Mouse (Mus musculus) limb, embryonic 12.5 days (tissue): ENCODE results near the gene Kdm6b. TPM values are rescaled to one million over a fixed set of nuclear protein-coding genes. Genes with fewer than 3 reads are reported as not detected.
A peak's percentile ranks its signal among the peaks of the same experiment; 100 is the strongest.

Experiments
- ATAC-seq: fragments of 200-750 bp; cut with Nextera tagmentation; 2 replicates; pipeline ENCODE4 v1.8.0; 2017; ENCODE audit warnings: low read depth, moderate TSS enrichment; ENCODE audit not compliant: insufficient number of reproducible peaks, insufficient read depth, low FRiP score, low TSS enrichment
- H3K27ac ChIP-seq: fragments of 300-500 bp; sonication (generic); 2 replicates; pipeline ENCODE4 v1.5.1; 2016; ENCODE audit warnings: mild to moderate bottlenecking, moderate library complexity
- H3K27me3 ChIP-seq: fragments of 300-500 bp; sonication (generic); 2 replicates; pipeline ENCODE4 v1.6.1; 2016; ENCODE audit warnings: mild to moderate bottlenecking, moderate library complexity
- H3K36me3 ChIP-seq: fragments of 300-500 bp; sonication (generic); 2 replicates; pipeline ENCODE4 v1.6.1; 2016; ENCODE audit warnings: mild to moderate bottlenecking, moderate library complexity
- H3K4me1 ChIP-seq: fragments of 300-500 bp; sonication (generic); replicated peaks from 2 replicates; pipeline ENCODE4 v1.6.1; 2016
- H3K4me2 ChIP-seq: fragments of 300-500 bp; sonication (generic); 2 replicates; pipeline ENCODE4 v1.6.1; 2016; ENCODE audit warnings: mild to moderate bottlenecking, moderate library complexity
- H3K4me3 ChIP-seq: fragments of 300-500 bp; sonication (generic); replicated peaks from 2 replicates; pipeline ENCODE4 v1.5.1; 2016; ENCODE audit warnings: mild to moderate bottlenecking
- H3K9ac ChIP-seq: fragments of 300-500 bp; sonication (generic); replicated peaks from 2 replicates; pipeline ENCODE4 v1.6.1; 2016; ENCODE audit warnings: mild to moderate bottlenecking, moderate library complexity
- H3K9me3 ChIP-seq: fragments of 300-500 bp; sonication (generic); 2 replicates; pipeline ENCODE4 v1.6.1; 2016; ENCODE audit warnings: mild to moderate bottlenecking, moderate library complexity
- WGBS: fragments of 180-500 bp; shearing (Covaris S2); methylation state at CpG from one replicate; pipeline ENCODE4 v1.1.7; 2016; 5-methylcytosine and 5-hydroxymethylcytosine counted together
- polyA plus RNA-seq: library from polyadenylated mRNA; unstranded; fragments of >200 nt; fragmentation: Nextera tagmentation; extraction: Ambion mirVana; gene quantifications from 2 replicates; pipeline ENCODE4 v1.2.1, GENCODE M21; 2016

The Kdm6b gene
- polyA plus RNA-seq, 1 experiment from 2014 or later, result 49.1 TPM

DNA sequence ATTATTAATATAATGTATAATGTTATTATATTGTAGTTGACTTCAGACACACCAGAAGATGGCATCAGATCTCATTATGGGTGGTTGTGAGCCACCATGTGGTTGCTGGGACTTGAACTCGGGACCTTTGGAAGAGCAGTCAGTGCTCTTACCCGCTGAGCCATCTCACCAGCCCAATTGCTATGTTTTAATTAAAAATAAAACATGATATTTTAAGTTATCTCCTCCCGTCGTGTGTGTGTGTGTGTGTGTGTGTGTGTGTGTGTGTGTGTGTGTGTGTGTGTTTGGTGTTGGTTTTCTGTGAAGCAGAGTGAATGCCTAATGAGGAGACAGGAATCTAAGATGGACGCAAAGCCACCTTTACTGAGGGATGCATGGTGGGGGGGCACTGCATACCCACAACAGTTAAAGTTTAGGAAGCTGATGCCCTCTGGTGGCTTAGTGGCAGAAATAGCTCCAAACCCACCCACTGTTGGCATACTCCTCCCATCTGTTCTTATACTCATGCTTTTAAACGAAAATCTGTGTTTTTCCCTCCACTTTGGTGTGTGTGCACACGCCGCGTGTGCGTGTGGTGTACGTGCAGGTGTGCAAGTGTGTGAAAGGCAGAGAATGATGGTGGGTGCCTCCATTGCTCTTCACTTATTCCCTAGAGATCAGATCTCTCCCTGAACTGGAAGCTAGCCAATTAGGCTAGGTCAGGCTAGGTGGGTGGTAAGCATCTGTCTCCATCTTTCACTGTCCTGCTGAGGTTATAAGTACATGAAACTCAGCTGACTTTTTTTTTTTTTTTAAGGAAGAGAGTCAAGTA, 18.6 kb upstream of the Kdm6b start:
- H3K4me2 ChIP-seq, result 0 out of 2 replicates have a peak overlapping the region, but pooled peaks have one; percentile 28

DNA sequence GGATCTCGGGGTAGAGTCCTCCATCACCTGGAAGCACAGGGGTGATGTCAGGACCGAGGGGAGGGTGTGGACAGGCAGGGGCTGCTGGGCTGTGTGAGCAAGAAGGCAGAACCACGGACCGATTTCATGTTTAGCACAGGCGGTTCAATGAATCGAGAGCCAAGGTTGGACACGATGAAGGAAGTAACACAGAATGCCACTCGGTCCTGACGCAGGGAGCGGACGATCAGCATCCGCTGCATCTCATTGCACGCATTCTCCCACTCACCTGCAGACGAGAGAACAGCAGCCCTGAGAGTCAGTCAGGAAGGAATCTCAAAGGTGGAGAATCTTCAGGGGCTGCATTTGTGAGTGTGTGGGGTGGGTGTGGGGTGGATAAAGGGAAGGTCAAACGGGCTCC, 17.2 kb upstream of the Kdm6b start:
- 90% methylated on average over 15 of the region's 15 CpGs for WGBS
- no peak overlapping the region for H3K27ac ChIP-seq

More for the DNA sequence above, 18.6 kb upstream of the Kdm6b start:
- no peak overlapping the region for H3K4me3 ChIP-seq
- H3K4me1 ChIP-seq, result peaks cover 18% of the 10 kb centered on the region
- no peak overlapping the region for H3K9ac ChIP-seq
- H3K27me3 ChIP-seq, result no peaks in the 10 kb centered on the region; the same call in 1 of the 2 replicates
- H3K36me3 ChIP-seq, result no peaks in the 10 kb centered on the region
- ATAC-seq, result no peak
- no peaks in the 10 kb centered on the region for H3K9me3 ChIP-seq
- WGBS, result 32% methylated on average over 11 of the region's 11 CpGs
- H3K27ac ChIP-seq, result no peak overlapping the region

DNA sequence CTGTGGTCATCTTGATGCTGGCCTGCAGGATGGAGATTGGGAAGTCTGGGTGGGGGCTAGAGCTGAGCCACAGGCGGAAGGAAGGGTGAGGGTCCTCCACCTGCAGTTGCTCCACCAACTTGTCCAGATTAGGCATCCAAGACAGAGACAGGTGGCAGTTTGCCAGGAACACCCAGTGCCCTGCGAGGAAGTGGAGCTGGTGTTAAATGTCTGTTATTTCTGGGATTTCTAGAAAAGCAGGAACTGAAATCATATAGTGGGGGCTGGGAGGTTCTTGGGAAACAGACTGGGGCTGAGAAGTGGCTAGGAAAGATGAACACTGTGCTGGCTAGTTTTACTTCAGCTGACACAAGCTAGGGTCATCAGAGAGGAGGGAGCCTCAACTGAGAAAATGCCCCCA, 15.8 kb upstream of the Kdm6b start:
- Histone ChIP-seq H3K9ac (no peak overlapping the region), H3K4me2 (no peak overlapping the region), H3K9me3 (no peaks in the 10 kb centered on the region), H3K4me1 (peaks cover 18% of the 10 kb centered on the region), H3K27ac (no peak overlapping the region; the same call in 1 of the 2 replicates), H3K27me3 (no peaks in the 10 kb centered on the region), H3K4me3 (no peak overlapping the region), H3K36me3 (no peaks in the 10 kb centered on the region)
- no peak for ATAC-seq
- WGBS, result 39% methylated on average over 2 of the region's 2 CpGs

More for the DNA sequence above, 17.2 kb upstream of the Kdm6b start:
- H3K4me3 ChIP-seq, result no peak overlapping the region
- no peak overlapping the region for H3K4me2 ChIP-seq
- ATAC-seq, result no peak
- no peaks in the 10 kb centered on the region for H3K9me3 ChIP-seq
- no peaks in the 10 kb centered on the region; the same call in 1 of the 2 replicates for H3K27me3 ChIP-seq
- no peaks in the 10 kb centered on the region for H3K36me3 ChIP-seq
- peaks cover 18% of the 10 kb centered on the region for H3K4me1 ChIP-seq
- no peak overlapping the region for H3K9ac ChIP-seq

DNA sequence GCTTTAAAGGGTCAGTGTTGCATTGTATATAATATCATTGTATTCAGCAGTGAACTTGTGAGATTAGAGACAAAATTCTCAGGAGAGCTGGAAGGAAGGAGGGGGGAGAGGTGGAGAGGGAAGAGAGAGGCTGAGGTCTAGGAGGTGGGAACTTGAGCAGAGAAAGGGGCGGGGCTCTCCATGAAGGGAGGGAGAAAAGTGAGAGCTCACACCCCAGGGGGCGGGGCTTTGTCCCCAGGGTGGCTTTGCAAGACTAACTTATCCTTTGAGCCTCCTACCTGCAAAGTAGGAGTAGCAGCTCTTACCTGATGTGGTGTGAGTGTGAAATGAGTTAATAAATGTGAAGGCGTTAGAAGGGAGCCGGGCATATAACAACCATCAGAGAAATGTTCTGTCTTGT, 15.3 kb upstream of the Kdm6b start:
- Histone ChIP-seq H3K9ac (no peak overlapping the region), H3K27me3 (no peaks in the 10 kb centered on the region), H3K36me3 (no peaks in the 10 kb centered on the region), H3K4me3 (no peak overlapping the region), H3K4me2 (no peak overlapping the region), H3K9me3 (no peaks in the 10 kb centered on the region), H3K27ac (no peak overlapping the region), H3K4me1 (peaks cover 18% of the 10 kb centered on the region)
- ATAC-seq, result no peak
- 18% methylated on average over 4 of the region's 4 CpGs for WGBS

DNA sequence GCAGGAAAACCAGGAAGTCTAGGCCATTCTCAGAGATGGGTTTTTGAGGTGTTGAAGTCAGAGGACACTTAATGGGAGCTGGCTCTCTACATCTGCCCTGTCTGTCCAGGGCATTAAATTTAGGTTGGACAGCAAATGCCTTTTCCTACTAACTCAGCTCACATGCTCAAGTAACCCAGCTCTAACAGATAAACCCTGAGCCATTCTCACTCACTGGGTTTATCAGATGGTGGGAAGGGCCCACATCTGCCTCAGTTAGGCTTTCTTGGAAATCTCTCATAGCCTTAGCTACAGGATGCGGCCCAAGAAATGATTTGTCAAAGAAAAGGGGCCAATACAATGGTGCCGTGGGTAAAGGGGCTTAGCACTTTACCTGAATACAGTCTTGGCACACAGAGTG, 12.8 kb upstream of the Kdm6b start:
- WGBS, result 78% methylated on average over 2 of the region's 2 CpGs

DNA sequence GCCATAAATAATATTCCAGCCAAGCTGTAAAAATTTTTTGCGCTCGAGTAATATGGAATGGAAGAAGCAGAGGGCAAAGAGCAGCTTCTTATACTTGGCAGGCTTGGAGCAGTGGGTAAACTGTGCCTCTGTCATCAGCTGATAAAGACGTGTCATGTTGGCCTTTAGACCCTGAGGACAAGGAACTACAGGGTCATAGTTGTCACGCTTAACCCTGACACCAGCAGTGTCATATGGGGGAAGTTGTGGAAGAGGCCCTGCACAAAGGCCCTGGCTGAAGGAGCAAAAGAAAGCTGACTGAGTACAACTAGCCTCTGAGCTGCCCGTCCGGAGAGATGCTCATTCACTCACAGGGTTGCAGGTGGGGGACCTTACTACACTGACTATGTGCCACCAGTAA, 10.4 kb upstream of the Kdm6b start:
- WGBS, result 71% methylated on average over 6 of the region's 6 CpGs
- no peaks in the 10 kb centered on the region for H3K9me3 ChIP-seq
- peaks cover 29% of the 10 kb centered on the region for H3K4me1 ChIP-seq
- H3K27me3 ChIP-seq, result peaks cover 30% of the 10 kb centered on the region
- H3K4me2 ChIP-seq, result no peak overlapping the region
- no peak overlapping the region for H3K27ac ChIP-seq
- no peak overlapping the region for H3K9ac ChIP-seq
- no peak overlapping the region for H3K4me3 ChIP-seq
- ATAC-seq, result no peak
- H3K36me3 ChIP-seq, result no peaks in the 10 kb centered on the region

More for the DNA sequence above, 12.8 kb upstream of the Kdm6b start:
- Histone ChIP-seq H3K9ac (no peak overlapping the region), H3K4me3 (no peak overlapping the region), H3K4me2 (no peak overlapping the region), H3K36me3 (no peaks in the 10 kb centered on the region), H3K27ac (no peak overlapping the region), H3K9me3 (no peaks in the 10 kb centered on the region), H3K27me3 (peaks cover 21% of the 10 kb centered on the region), H3K4me1 (peaks cover 16% of the 10 kb centered on the region)
- no peak for ATAC-seq

DNA sequence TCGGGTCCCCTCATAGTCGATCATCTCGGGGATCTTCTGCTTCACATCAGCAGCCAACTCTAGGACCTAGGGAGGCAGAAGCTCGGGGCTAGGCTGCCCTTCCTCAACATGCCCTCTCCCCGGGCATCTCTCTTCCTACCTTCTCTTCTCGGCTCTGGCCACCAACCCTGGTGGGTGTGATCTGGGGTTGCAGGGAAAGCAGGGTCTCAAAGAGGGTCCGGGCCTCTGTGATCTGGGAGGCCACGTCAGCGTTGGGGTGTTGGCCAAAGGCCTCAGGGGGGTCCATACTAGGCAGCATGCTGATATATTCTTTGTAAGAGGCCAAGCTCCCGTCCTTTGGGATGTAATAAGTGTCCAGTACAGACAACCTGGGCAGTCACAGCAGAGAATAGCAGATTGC, 9.4 kb upstream of the Kdm6b start:
- Histone ChIP-seq H3K4me2 (no peak overlapping the region), H3K9me3 (no peaks in the 10 kb centered on the region), H3K4me1 (peaks cover 26% of the 10 kb centered on the region), H3K36me3 (no peaks in the 10 kb centered on the region), H3K27ac (no peak overlapping the region), H3K9ac (no peak overlapping the region), H3K27me3 (peaks cover 30% of the 10 kb centered on the region), H3K4me3 (no peak overlapping the region)
- ATAC-seq, result no peak
- 83% methylated on average over 10 of the region's 10 CpGs for WGBS

DNA sequence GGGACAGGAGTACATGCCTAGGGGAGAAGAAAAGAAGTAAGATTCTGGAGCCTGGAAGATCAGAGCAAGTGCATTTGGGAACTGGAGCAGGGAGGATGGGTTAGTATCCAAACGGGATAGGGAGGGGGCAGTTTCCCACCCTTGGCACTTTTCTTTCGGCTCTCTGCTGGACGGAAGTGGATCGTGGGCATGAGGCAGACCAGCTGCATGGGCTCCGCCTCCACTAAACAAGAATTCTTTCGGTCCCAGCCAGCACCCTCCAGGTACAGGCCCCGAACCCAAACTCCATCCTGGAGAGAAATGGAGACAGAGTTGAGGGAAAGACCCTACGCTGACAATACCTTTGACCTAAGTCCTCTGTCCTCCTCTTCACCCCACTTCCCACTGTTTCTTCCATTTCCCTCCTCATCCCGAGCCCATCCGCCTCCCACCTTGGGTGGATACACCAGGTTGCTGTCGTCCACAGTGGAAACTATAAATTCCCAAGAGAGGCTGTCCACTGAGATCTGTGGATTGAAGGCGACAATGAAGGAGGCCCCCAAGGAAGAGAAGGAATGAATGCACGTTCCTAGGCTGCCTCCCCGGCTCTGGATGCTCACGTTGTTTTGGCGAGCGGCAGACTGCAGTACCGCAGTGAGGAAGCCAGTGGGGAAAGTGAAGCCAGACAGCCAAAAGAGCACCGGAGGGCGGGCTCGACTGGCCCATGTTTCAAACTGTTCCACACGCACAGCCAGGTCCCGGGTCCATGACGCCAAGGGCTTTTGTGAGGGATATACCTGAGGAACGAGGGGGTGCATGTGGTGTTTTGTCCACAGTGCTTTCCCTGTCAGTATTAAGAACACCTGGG, 7.9 kb upstream of the Kdm6b start:
- Histone ChIP-seq H3K27ac (no peak overlapping the region), H3K4me1 (peaks cover 36% of the 10 kb centered on the region), H3K4me2 (peak overlapping the region; percentile 99), H3K27me3 (peaks cover 30% of the 10 kb centered on the region), H3K4me3 (0 out of 2 replicates have a peak overlapping the region, but pooled peaks have one; percentile 79), H3K9me3 (no peaks in the 10 kb centered on the region), H3K36me3 (no peaks in the 10 kb centered on the region), H3K9ac (0 out of 2 replicates have a peak overlapping the region, but pooled peaks have one; percentile 9)
- no peak for ATAC-seq
- WGBS, result 13% methylated on average over 25 of the region's 25 CpGs

DNA sequence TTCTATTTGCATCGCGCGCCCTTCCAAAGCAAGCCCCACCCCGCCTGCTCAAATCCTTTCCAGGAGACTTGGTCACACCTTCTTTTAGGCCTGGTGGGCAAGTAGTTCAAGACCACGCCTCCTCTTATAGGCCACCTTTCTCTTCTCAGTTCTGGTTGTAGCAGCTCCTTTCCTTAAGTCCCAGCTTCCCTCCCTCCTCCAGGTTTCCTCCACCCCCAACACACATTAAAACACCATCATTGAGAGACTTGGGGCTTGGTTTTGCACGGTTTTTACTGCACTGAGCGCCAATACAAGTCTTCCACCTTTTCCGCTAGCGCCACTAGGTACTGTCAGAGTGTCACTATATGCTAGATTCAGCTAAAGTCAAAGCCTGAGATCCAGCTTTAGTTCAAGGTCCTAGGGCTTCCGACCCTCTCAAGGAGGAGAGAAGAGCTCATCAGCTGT, 7.1 kb upstream of the Kdm6b start:
- Histone ChIP-seq H3K9me3 (no peaks in the 10 kb centered on the region), H3K9ac (peak overlapping the region; percentile 54; the same call in 1 of the 2 replicates), H3K4me1 (peaks cover 36% of the 10 kb centered on the region), H3K27ac (no peak overlapping the region), H3K36me3 (no peaks in the 10 kb centered on the region), H3K4me3 (peak overlapping the region; percentile 79), H3K4me2 (peak overlapping the region; percentile 99), H3K27me3 (peaks cover 30% of the 10 kb centered on the region)
- ATAC-seq, result no peak
- 11% methylated on average over 10 of the region's 10 CpGs for WGBS

DNA sequence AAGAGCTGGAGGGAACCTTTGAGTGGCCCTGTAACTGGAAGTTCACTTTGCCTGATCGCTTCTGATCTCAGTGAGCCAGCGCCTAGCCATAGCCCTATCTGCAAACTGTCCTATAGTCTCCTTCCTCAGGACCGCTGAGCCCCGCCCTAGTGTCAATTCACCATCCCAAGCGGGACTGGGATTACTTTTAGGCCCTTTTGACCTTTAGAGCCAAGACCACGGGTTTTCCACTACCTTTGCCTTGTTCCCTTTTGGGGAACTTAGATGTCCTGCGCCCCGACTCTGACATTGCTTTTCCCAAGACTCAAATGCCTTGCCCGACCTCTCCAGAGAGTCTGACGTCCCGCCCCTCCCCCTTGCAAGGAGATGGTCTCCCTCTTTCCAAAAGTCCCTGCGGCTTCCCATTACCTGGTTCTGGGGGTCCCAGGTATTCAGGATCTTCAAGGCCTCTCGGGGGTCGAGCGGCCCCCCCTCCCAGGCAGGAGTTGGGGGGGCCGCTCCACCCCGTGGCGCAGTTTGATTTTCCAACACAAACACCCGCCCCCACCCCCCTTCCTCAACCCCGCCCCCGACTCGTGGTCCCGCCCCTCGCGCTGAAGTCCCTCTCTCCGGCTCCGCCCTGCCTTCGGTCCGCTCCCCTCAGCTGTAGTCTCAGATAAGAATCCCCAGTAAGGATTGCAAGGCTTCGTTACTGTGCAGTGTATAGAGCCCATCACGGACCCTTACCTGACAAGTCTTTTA, 6.5 kb upstream of the Kdm6b start:
- H3K4me2 ChIP-seq, result peak overlapping the region; percentile 99
- no peak for ATAC-seq
- H3K27ac ChIP-seq, result peak overlapping the region; percentile 99
- H3K9me3 ChIP-seq, result no peaks in the 10 kb centered on the region
- H3K36me3 ChIP-seq, result no peaks in the 10 kb centered on the region
- under 1% methylated on average over 31 of the region's 31 CpGs for WGBS
- peaks cover 38% of the 10 kb centered on the region for H3K4me1 ChIP-seq
- peak overlapping the region; percentile 54 for H3K9ac ChIP-seq
- H3K4me3 ChIP-seq, result peak overlapping the region; percentile 79
- peaks cover 30% of the 10 kb centered on the region for H3K27me3 ChIP-seq
